Comparison of ENCODE assay signal across 14 mouse cellular contexts in the genomic region with DNA sequence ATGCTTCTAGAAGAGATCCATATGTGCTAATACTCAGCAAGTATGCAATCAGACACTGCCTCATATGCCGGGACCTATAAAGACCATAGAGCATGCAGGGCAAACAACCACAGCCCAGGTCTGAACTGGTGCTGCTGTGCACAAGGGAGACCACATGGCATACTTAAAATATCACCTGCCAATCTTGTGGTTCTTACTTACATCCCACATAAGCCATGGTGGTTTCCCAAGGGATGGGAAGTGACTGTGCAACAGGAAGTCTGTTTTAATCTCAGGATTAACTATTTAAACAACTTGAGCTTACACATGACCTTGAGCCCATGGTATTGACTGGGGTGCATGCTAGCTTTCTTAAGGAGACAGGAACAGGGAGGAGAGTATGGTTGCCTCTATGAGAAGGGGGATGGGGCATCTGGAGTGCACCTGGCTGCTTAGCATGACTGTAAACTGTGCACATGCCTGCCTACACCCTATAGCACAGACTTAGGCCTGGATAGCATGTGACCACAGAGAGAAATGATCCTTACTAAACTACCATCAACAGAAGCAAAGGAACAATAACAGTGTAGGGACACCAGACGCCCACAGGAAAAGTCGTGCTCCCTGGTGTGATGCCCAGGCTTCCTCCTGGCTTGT. TPM values are rescaled to one million over a fixed set of nuclear protein-coding genes. Genes with fewer than 3 reads are reported as not detected.
DNase-seq lines count a peak whose midpoint lies in the region; ATAC-seq and TF ChIP-seq lines count a peak whose summit lies in the region.
"Had no signal": no experiment of that assay in that cellular context is flagged by ENCODE, and none has a peak within 500 bp of the region (broad histone marks: within the 10 kb centered on the region; RNA-seq: fewer than 3 reads in every experiment).

No protein-coding gene starts in this region.

- H3K4me2 ChIP-seq in heart, embryonic 12.5 days, result no peak overlapping the region
- no peak overlapping the region for H3K4me2 ChIP-seq in midbrain, embryonic 15.5 days
- H3K4me2 ChIP-seq in midbrain, postnatal 0 days (ENCODE audit: low read depth, low read length, poor library complexity, severe bottlenecking), result no peak overlapping the region
- H3K4me2 ChIP-seq in embryonic facial prominence, embryonic 13.5 days, result no peak overlapping the region
- H3K4me2 ChIP-seq in forebrain, embryonic 14.5 days (ENCODE audit: low read length), result no peak overlapping the region

- TF ChIP-seq CTCF in heart, adult 2 months (IDR thresholded peaks at IDR 0.05), result no peak
- no peak for TF ChIP-seq CTCF in midbrain, postnatal 0 days (IDR thresholded peaks at IDR 0.05)

- TF ChIP-seq EP300 in heart, adult 2 months (IDR thresholded peaks at IDR 0.05; ENCODE audit: insufficient read depth, low read depth, low read length), result no peak

- WGBS in heart, embryonic 12.5 days, result 60% methylated on average over 3 of the region's 3 CpGs
- 36% methylated on average over 3 of the region's 3 CpGs for WGBS in heart, adult 2 months
- 88% methylated on average over 3 of the region's 3 CpGs for WGBS in midbrain, embryonic 15.5 days
- WGBS in midbrain, postnatal 0 days, result 85% methylated on average over 3 of the region's 3 CpGs
- 73% methylated on average over 3 of the region's 3 CpGs for WGBS in embryonic facial prominence, embryonic 13.5 days
- WGBS in forebrain, embryonic 14.5 days, result 76% methylated on average over 3 of the region's 3 CpGs

- no peak for TF ChIP-seq POLR2A in heart, adult 2 months (IDR thresholded peaks at IDR 0.05; ENCODE audit: insufficient read depth, low read depth, low read length)

- no peak overlapping the region for H3K4me3 ChIP-seq in heart, embryonic 12.5 days
- H3K4me3 ChIP-seq in heart, adult 2 months, result no peak overlapping the region
- H3K4me3 ChIP-seq in midbrain, embryonic 15.5 days, result no peak overlapping the region
- no peak overlapping the region for H3K4me3 ChIP-seq in midbrain, postnatal 0 days (ENCODE audit: low read depth, low read length)
- no peak overlapping the region for H3K4me3 ChIP-seq in embryonic facial prominence, embryonic 13.5 days
- H3K4me3 ChIP-seq in forebrain, embryonic 14.5 days (ENCODE audit: low read depth, low read length), result no peak overlapping the region

- no peak for DNase-seq in heart, adult 2 months
- DNase-seq in midbrain, postnatal 0 days (ENCODE audit: low spot score), result no peak
- no peak for DNase-seq in gastrocnemius, postnatal 4 days (ENCODE audit: low spot score in 2 of 2)
- DNase-seq in forebrain, embryonic 14.5 days (ENCODE audit: low spot score), result no peak
- DNase-seq: adrenal gland, adult 8-10 months; B cell, adult 2 months; cerebellum, adult 8-10 months; heart, postnatal 14 days; layer of hippocampus, postnatal 36 days had no signal

- no peak overlapping the region for H3K9ac ChIP-seq in heart, embryonic 12.5 days
- H3K9ac ChIP-seq in heart, adult 2 months (ENCODE audit: low read depth, low read length), result no peak overlapping the region
- no peak overlapping the region for H3K9ac ChIP-seq in midbrain, embryonic 15.5 days
- no peak overlapping the region for H3K9ac ChIP-seq in midbrain, postnatal 0 days (replicated peaks; ENCODE audit: low read length, poor library complexity, severe bottlenecking)
- no peak overlapping the region for H3K9ac ChIP-seq in embryonic facial prominence, embryonic 13.5 days
- H3K9ac ChIP-seq in forebrain, embryonic 14.5 days (ENCODE audit: low read length), result no peak overlapping the region

- H3K79me2 ChIP-seq in heart, adult 2 months (replicated peaks; ENCODE audit: control insufficient read depth, insufficient read depth, low read length), result no peaks in the 10 kb centered on the region

- intact Hi-C loops in heart, adult 2 months (cut with DNase I), result no loop called here

- no peak overlapping the region for H3K27ac ChIP-seq in heart, embryonic 12.5 days (ENCODE audit: poor library complexity, severe bottlenecking)
- no peak overlapping the region for H3K27ac ChIP-seq in heart, adult 2 months
- H3K27ac ChIP-seq in midbrain, embryonic 15.5 days, result no peak overlapping the region
- H3K27ac ChIP-seq in midbrain, postnatal 0 days (ENCODE audit: low read depth, low read length), result no peak overlapping the region
- H3K27ac ChIP-seq in embryonic facial prominence, embryonic 13.5 days, result no peak overlapping the region
- no peak overlapping the region for H3K27ac ChIP-seq in forebrain, embryonic 14.5 days (ENCODE audit: low read depth, low read length)

- no peaks in the 10 kb centered on the region for H3K27me3 ChIP-seq in heart, embryonic 12.5 days (replicated peaks)
- no peaks in the 10 kb centered on the region for H3K27me3 ChIP-seq in heart, adult 2 months (ENCODE audit: control insufficient read depth, insufficient read depth, low read length)
- no peaks in the 10 kb centered on the region for H3K27me3 ChIP-seq in midbrain, embryonic 15.5 days (replicated peaks)
- H3K27me3 ChIP-seq in midbrain, postnatal 0 days (ENCODE audit: insufficient read depth, low read length), result no peaks in the 10 kb centered on the region
- H3K27me3 ChIP-seq in embryonic facial prominence, embryonic 13.5 days, result no peaks in the 10 kb centered on the region
- H3K27me3 ChIP-seq in forebrain, embryonic 14.5 days (replicated peaks; ENCODE audit: control insufficient read depth, insufficient read depth, low read length), result no peaks in the 10 kb centered on the region

- ATAC-seq in heart, embryonic 12.5 days (ENCODE audit: insufficient number of reproducible peaks, low FRiP score), result 0 out of 2 replicates have a peak, but pooled peaks have one; percentile 17
- peak; percentile 24; the same call in 1 of the 2 replicates for ATAC-seq in midbrain, embryonic 15.5 days (replicated peaks)
- no peak for ATAC-seq in midbrain, postnatal 0 days (ENCODE audit: low FRiP score)
- ATAC-seq in embryonic facial prominence, embryonic 13.5 days (ENCODE audit: insufficient number of reproducible peaks, insufficient read depth, low FRiP score, low TSS enrichment, low read depth), result peak; percentile 29; the same call in 1 of the 2 replicates
- peak; percentile 59 for ATAC-seq in megakaryocyte progenitor cell, adult 5-6 weeks (replicated peaks; ENCODE audit: poor library complexity)
- ATAC-seq in forebrain, embryonic 14.5 days, result no peak
- ATAC-seq: hindbrain, embryonic 16.5 days had no signal

- no peaks in the 10 kb centered on the region for H3K9me3 ChIP-seq in heart, embryonic 12.5 days (replicated peaks)
- H3K9me3 ChIP-seq in midbrain, embryonic 15.5 days, result no peaks in the 10 kb centered on the region
- H3K9me3 ChIP-seq in midbrain, postnatal 0 days (ENCODE audit: low read length), result no peaks in the 10 kb centered on the region
- no peaks in the 10 kb centered on the region for H3K9me3 ChIP-seq in embryonic facial prominence, embryonic 13.5 days
- no peaks in the 10 kb centered on the region for H3K9me3 ChIP-seq in forebrain, embryonic 14.5 days (replicated peaks; ENCODE audit: control insufficient read depth, low read length)

- H3K4me1 ChIP-seq in heart, embryonic 12.5 days (replicated peaks), result peaks cover 32% of the 10 kb centered on the region
- peaks cover 15% of the 10 kb centered on the region for H3K4me1 ChIP-seq in heart, adult 2 months (ENCODE audit: control insufficient read depth, insufficient read depth, low read length)
- H3K4me1 ChIP-seq in midbrain, embryonic 15.5 days, result no peaks in the 10 kb centered on the region; the same call in 1 of the 2 replicates
- H3K4me1 ChIP-seq in midbrain, postnatal 0 days (ENCODE audit: insufficient read depth, low read length), result no peaks in the 10 kb centered on the region
- H3K4me1 ChIP-seq in embryonic facial prominence, embryonic 13.5 days, result 0 out of 2 replicates have a peak, but pooled peaks cover 3% of the 10 kb centered on the region
- H3K4me1 ChIP-seq in forebrain, embryonic 14.5 days (ENCODE audit: control insufficient read depth, insufficient read depth, low read length), result no peaks in the 10 kb centered on the region

- no peaks in the 10 kb centered on the region for H3K36me3 ChIP-seq in heart, embryonic 12.5 days
- no peaks in the 10 kb centered on the region for H3K36me3 ChIP-seq in heart, adult 2 months (ENCODE audit: control insufficient read depth, insufficient read depth, low read length)
- H3K36me3 ChIP-seq in midbrain, embryonic 15.5 days (replicated peaks), result no peaks in the 10 kb centered on the region
- no peaks in the 10 kb centered on the region for H3K36me3 ChIP-seq in midbrain, postnatal 0 days (ENCODE audit: insufficient read depth, low read length)
- no peaks in the 10 kb centered on the region for H3K36me3 ChIP-seq in embryonic facial prominence, embryonic 13.5 days
- no peaks in the 10 kb centered on the region for H3K36me3 ChIP-seq in forebrain, embryonic 14.5 days (ENCODE audit: control insufficient read depth, insufficient read depth, low read length)

RNA-seq across cellular contexts. Expression of a gene that starts 7.1 kb away (rescaled TPM):
- polyA plus RNA-seq in heart, embryonic 12.5 days (2016; fragmentation: Nextera tagmentation; extraction: Ambion mirVana), result 34.3 and 37.8 TPM in 2 replicates
- total RNA-seq in heart, adult 2 months (2021), result 10 to 100 TPM; 17.3 to 17.5 TPM
- polyA plus RNA-seq in heart, adult 2 months (2012; rRNA removed), result 17.3 and 23.7 TPM in 2 replicates
- polyA plus RNA-seq in midbrain, embryonic 15.5 days (2015; fragmentation: Nextera tagmentation; extraction: Ambion mirVana), result 79.3 and 84.0 TPM in 2 replicates
- 131 and 164 TPM in 2 replicates for total RNA-seq in midbrain, postnatal 0 days (2014; rRNA removed)
- 90.6 and 97.9 TPM in 2 replicates for polyA plus RNA-seq in midbrain, postnatal 0 days (2015; fragmentation: Nextera tagmentation; extraction: Ambion mirVana)
- polyA plus RNA-seq in embryonic facial prominence, embryonic 13.5 days (2015; fragmentation: Nextera tagmentation; extraction: Ambion mirVana), result 45.2 and 45.9 TPM in 2 replicates
- 16.5 and 19.3 TPM in 2 replicates for total RNA-seq in megakaryocyte progenitor cell, adult 5-6 weeks (2015)
- total RNA-seq in megakaryocyte progenitor cell, adult 5-6 weeks (2017), result 20.2 and 27.8 TPM in 2 replicates
- 10 to 100 TPM; 42.4 to 51.0 TPM for total RNA-seq in gastrocnemius, postnatal 4 days (2021)
- polyA plus RNA-seq in forebrain, embryonic 14.5 days (2014; fragmentation: Nextera tagmentation; extraction: Ambion mirVana), result 81.8 and 85.6 TPM in 2 replicates

Comparison
In these comparisons a context has a peak if more than half of its experiments do, and no peak if none do; other contexts are left out.
1. ATAC-seq: peak in heart, embryonic 12.5 days (single experiment), midbrain, embryonic 15.5 days (single experiment), embryonic facial prominence, embryonic 13.5 days (single experiment) and megakaryocyte progenitor cell, adult 5-6 weeks (single experiment); none in midbrain, postnatal 0 days (single experiment) and forebrain, embryonic 14.5 days (single experiment).